Mouse (Mus musculus): ENCODE measurements around the gene Cdkn2aip. TPM values are rescaled to one million over a fixed set of nuclear protein-coding genes. Genes with fewer than 3 reads are reported as not detected.

Cdkn2aip gene
- polyA plus RNA-seq, 1 experiment from 2014 or later: 21.1 TPM

- Histone ChIP-seq H3K9ac (peak overlapping the region; percentile 88), H3K4me3 (peak overlapping the region; percentile 79), H3K27ac (ENCODE audit: poor library complexity, severe bottlenecking) (peak overlapping the region; percentile 95), H3K4me1 (replicated peaks) (peaks cover 11% of the 10 kb centered on the region), H3K9me3 (replicated peaks) (no peaks in the 10 kb centered on the region), H3K27me3 (replicated peaks) (no peaks in the 10 kb centered on the region), H3K4me2 (peak overlapping the region; percentile 87), H3K36me3 (0 out of 2 replicates have a peak, but pooled peaks cover 7% of the 10 kb centered on the region)
- 2% methylated on average over 15 of the region's 15 CpGs for WGBS
- no peak for ATAC-seq (ENCODE audit: insufficient number of reproducible peaks, low FRiP score)
Observed at GRCm38 (mm10) chr8:47676224-47676623, 37.5 kb downstream of the Cdkn2aip start.

DNA sequence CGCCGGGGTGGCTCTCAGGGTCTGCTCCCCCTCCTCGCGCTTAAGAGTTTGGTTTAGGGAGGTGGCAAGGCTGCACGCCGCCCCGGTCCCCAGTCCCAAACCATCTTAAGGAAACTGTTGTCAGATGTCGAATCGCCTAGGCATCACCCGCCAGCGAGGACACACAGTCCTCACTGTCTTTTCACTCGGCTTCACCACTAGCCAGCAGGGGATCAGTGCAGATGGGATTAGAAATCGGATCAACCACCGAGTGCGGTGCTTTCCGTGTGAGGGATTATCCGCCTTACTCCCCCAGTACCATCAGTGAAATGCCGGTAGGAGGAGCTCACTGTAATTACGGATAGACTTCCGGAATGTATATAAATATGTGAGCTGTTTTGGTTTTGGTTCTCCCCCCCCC, 37.9 kb downstream of the Cdkn2aip start:
- Histone ChIP-seq H3K27ac (ENCODE audit: poor library complexity, severe bottlenecking) (peak overlapping the region; percentile 95), H3K4me2 (peak overlapping the region; percentile 87), H3K9me3 (replicated peaks) (no peaks in the 10 kb centered on the region), H3K9ac (peak overlapping the region; percentile 88), H3K4me1 (replicated peaks) (peaks cover 11% of the 10 kb centered on the region), H3K4me3 (peak overlapping the region; percentile 79), H3K27me3 (replicated peaks) (no peaks in the 10 kb centered on the region), H3K36me3 (0 out of 2 replicates have a peak, but pooled peaks cover 7% of the 10 kb centered on the region)
- ATAC-seq (ENCODE audit: insufficient number of reproducible peaks, low FRiP score): no peak
- WGBS: under 1% methylated on average over 20 of the region's 20 CpGs

DNA sequence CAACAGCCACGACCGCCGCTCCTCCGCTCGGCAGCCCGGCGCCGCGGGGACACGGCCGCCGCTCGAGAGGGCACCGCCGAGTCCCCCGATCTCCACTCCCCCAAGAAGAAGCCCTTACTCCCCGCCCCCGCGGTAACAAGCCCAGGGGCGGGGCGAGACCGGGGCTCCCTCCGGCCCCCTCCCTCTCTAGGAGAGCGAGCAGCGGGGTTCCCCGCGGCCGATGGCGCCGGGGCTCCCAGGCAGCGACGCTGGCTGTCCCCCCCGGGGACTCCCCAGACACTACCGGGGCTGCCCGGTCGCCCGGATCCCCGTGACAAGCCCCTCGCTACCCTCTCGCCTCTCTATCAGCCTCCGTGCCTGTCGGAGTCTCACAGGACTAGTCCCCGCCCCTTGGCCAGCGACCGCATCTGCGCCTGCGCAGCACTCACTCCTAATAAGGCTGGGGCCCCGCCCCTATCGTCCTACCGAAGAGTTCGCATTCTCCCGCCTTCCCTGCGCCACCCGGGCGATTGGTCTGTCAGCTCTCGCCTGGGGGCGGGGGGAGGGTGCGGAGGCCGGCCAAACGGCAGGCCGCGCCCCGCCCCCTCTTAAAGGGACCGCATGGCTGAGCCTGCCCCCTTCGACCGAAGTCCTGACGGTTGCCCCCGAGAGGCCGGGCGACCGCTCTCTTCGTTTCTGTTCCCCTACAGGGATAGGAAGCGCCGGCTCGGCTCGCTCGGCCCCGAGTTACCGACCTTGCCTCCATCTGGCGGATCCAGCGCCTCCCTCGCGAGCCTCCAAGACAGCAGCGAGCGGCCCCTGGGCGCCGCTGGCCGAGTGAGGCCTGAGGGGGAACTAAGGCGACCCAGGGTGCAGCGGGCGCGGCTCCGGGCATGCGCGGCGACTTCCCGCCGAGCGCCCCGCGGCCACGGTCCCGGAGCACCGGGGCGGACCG, 38.7 kb downstream of the Cdkn2aip start, which contains the start of gene Ing2:
Gene Ing2, minus strand, starts transcription at position 780 of the 934 bp plus-strand sequence.
- peak within 1 kb of the TSS; percentile 79 for H3K4me3 ChIP-seq
- peak; percentile 92 for ATAC-seq (ENCODE audit: insufficient number of reproducible peaks, low FRiP score)

DNA sequence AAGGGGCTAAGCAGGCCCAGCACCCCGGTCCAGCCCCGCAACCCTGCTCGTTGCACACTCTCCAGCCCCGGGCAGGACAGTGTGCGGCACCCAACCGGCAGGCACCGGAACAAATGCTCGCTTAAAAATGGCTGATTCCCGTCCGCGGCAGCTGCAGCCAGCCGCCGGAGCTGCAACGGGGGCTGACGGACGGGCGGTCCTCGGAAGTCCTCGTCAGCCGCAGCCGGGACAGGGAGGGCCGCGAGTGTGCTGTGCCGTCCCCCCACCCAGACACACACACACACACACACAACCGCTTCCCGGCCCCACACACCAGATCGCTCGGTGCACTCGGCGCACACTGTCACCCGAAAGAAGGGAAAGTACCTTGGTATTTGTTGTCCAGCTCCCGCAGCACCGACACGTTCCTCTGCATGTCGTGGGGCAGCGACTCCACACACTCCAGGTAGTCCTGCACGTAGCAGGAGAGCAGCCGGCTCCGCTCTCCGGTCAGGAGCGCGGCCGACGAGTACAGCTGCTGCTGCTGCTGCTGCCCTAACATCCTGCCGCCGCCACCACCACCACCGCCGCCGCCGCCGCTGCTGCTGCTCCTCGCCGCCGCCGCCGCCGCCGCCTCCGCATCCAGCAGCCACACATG, 39.5 kb downstream of the Cdkn2aip start:
- WGBS: under 1% methylated on average over 46 of the region's 59 CpGs
- Histone ChIP-seq H3K4me3 (peak overlapping the region; percentile 79), H3K9me3 (replicated peaks) (no peaks in the 10 kb centered on the region), H3K27ac (ENCODE audit: poor library complexity, severe bottlenecking) (peak overlapping the region; percentile 89), H3K27me3 (replicated peaks) (no peaks in the 10 kb centered on the region), H3K36me3 (0 out of 2 replicates have a peak, but pooled peaks cover 4% of the 10 kb centered on the region), H3K9ac (peak overlapping the region; percentile 91), H3K4me1 (replicated peaks) (peaks cover 11% of the 10 kb centered on the region), H3K4me2 (peak overlapping the region; percentile 72)
- peak; percentile 0 for ATAC-seq (ENCODE audit: insufficient number of reproducible peaks, low FRiP score)

More for the DNA sequence above, 38.7 kb downstream of the Cdkn2aip start, which contains the start of gene Ing2:
- peaks cover 11% of the 10 kb centered on the region for H3K4me1 ChIP-seq (replicated peaks)
- H3K27me3 ChIP-seq (replicated peaks): no peaks in the 10 kb centered on the region
- H3K9ac ChIP-seq: peak within 1 kb of the TSS; percentile 91
- H3K9me3 ChIP-seq (replicated peaks): no peaks in the 10 kb centered on the region
- peak within 1 kb of the TSS; percentile 87 for H3K4me2 ChIP-seq
- under 1% methylated on average over 98 of the region's 106 CpGs for WGBS
- peak within 1 kb of the TSS; percentile 95 for H3K27ac ChIP-seq (ENCODE audit: poor library complexity, severe bottlenecking)
- 0 out of 2 replicates have a peak, but pooled peaks cover 7% of the 10 kb centered on the region for H3K36me3 ChIP-seq

DNA sequence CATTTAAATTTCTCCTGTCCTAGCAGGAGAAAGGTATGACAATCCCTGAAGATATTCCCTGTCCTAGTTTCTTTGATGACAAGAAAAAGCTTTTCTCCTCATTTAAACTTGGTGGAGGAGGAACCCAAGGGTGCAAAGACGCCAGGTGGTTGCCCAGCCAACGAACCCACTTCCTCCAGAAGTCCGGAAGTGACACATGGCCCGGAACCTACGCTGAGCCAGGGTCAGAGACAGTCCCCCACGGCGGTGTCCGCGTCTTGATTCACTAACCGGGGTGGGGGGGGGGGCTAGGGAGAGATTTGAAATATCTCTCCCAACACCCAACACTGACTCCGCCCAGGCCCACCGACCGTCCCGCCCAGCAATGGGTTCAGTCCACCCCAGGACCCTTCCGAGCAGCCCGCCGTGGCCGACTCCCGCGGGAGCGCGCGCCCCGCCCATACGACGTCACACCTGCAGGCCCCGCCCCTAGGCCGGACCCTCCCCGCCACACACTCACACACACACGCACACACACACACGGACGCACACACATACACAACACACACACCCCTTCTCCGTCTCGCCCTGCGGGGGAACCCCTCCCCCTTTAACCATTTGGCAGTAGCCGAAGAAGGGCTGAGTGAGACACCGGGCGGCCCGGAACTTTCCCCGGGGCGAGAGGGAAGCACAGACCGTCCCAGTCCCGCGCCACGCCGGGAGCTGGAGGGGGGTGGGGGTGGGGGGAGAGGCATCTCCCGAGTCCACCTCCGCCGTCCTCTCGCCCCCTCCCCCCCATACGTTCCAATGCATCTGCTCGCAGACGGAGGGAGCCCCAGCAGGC, 40.2 kb downstream of the Cdkn2aip start:
- H3K4me3 ChIP-seq: peak overlapping the region; percentile 79
- ATAC-seq (ENCODE audit: insufficient number of reproducible peaks, low FRiP score): peak; percentile 75
- H3K36me3 ChIP-seq: peaks cover 5% of the 10 kb centered on the region
- H3K27me3 ChIP-seq (replicated peaks): no peaks in the 10 kb centered on the region
- H3K4me2 ChIP-seq: peak overlapping the region; percentile 72
- H3K9ac ChIP-seq: peak overlapping the region; percentile 91
- peak overlapping the region; percentile 89 for H3K27ac ChIP-seq (ENCODE audit: poor library complexity, severe bottlenecking)
- under 1% methylated on average over 40 of the region's 53 CpGs for WGBS
- no peaks in the 10 kb centered on the region for H3K9me3 ChIP-seq (replicated peaks)
- peaks cover 11% of the 10 kb centered on the region for H3K4me1 ChIP-seq (replicated peaks)

GRCm38 (mm10) chr8:47664231-47664785, 49.4 kb downstream of the Cdkn2aip start:
- Histone ChIP-seq H3K9me3 (replicated peaks) (no peaks in the 10 kb centered on the region), H3K27ac (ENCODE audit: poor library complexity, severe bottlenecking) (no peak overlapping the region), H3K4me3 (no peak overlapping the region), H3K4me2 (no peak overlapping the region), H3K27me3 (replicated peaks) (no peaks in the 10 kb centered on the region), H3K36me3 (peaks cover 25% of the 10 kb centered on the region), H3K4me1 (replicated peaks) (no peaks in the 10 kb centered on the region), H3K9ac (no peak overlapping the region)
- WGBS: 84% methylated on average over 8 of the region's 8 CpGs
- no peak for ATAC-seq (ENCODE audit: insufficient number of reproducible peaks, low FRiP score)

DNA sequence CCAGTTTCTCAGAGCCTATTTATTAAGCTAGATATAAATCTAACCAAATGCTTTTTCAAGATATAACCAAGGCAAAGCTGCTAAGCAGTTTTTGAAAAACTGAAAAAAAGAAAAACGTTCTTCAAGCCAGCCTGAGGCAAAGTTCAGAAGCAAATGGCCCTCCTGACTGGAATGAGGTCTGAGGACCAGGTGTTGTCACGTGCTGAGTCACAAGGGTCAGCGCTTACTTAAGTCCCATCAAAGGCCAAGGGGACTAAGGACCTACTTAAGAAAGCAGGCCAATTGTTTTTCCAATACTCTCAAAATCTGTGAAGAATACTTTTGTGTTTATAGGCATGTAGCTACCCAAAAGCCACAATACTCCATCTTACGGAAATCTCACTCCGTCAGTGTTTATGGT, 50.5 kb downstream of the Cdkn2aip start:
- Histone ChIP-seq H3K4me1 (replicated peaks) (no peaks in the 10 kb centered on the region), H3K36me3 (peaks cover 17% of the 10 kb centered on the region), H3K9me3 (replicated peaks) (no peaks in the 10 kb centered on the region), H3K4me2 (no peak overlapping the region), H3K9ac (no peak overlapping the region), H3K4me3 (no peak overlapping the region), H3K27ac (ENCODE audit: poor library complexity, severe bottlenecking) (no peak overlapping the region), H3K27me3 (replicated peaks) (no peaks in the 10 kb centered on the region)
- ATAC-seq (ENCODE audit: insufficient number of reproducible peaks, low FRiP score): no peak
- WGBS: 86% methylated on average over 5 of the region's 5 CpGs

GRCm38 (mm10) chr8:47662716-47663115, 51.0 kb downstream of the Cdkn2aip start:
- no peak for ATAC-seq (ENCODE audit: insufficient number of reproducible peaks, low FRiP score)
- H3K27ac ChIP-seq (ENCODE audit: poor library complexity, severe bottlenecking): no peak overlapping the region
- WGBS: 94% methylated on average over 5 of the region's 5 CpGs

GRCm38 (mm10) chr8:47660394-47660793, 53.3 kb downstream of the Cdkn2aip start:
- Histone ChIP-seq H3K36me3 (peaks cover under 1% of the 10 kb centered on the region; the same call in 1 of the 2 replicates), H3K4me1 (replicated peaks) (no peaks in the 10 kb centered on the region), H3K9me3 (replicated peaks) (no peaks in the 10 kb centered on the region), H3K9ac (no peak overlapping the region), H3K27ac (ENCODE audit: poor library complexity, severe bottlenecking) (no peak overlapping the region), H3K27me3 (replicated peaks) (no peaks in the 10 kb centered on the region), H3K4me2 (no peak overlapping the region), H3K4me3 (no peak overlapping the region)
- no peak for ATAC-seq (ENCODE audit: insufficient number of reproducible peaks, low FRiP score)
- 86% methylated on average over 7 of the region's 7 CpGs for WGBS

More at GRCm38 (mm10) chr8:47662716-47663115, 51.0 kb downstream of the Cdkn2aip start:
- H3K4me2 ChIP-seq: no peak overlapping the region
- H3K4me3 ChIP-seq: no peak overlapping the region
- no peaks in the 10 kb centered on the region for H3K9me3 ChIP-seq (replicated peaks)
- H3K27me3 ChIP-seq (replicated peaks): no peaks in the 10 kb centered on the region
- H3K36me3 ChIP-seq: peaks cover 12% of the 10 kb centered on the region
- no peak overlapping the region for H3K9ac ChIP-seq
- no peaks in the 10 kb centered on the region for H3K4me1 ChIP-seq (replicated peaks)

DNA sequence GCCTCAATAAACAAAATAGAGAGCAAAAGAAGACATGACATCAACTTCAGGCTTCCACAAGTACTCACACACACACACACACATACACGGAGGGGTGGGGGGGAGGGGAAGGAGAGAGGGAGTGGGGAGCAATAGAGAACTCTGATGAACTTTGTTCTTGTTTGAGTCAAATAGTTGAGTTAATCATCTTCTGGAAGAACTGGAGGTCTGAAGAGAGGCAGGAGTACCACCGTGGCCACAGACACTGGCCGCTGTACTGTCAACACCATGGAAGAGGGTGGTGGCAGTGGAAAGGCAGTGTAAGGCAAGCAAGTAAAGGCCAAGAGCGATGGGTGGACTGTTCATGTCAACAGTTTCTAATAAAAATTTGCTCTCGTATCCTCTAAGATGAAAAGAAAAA, 54.3 kb downstream of the Cdkn2aip start:
- ATAC-seq (ENCODE audit: insufficient number of reproducible peaks, low FRiP score): no peak
- no peak overlapping the region for H3K4me2 ChIP-seq
- no peak overlapping the region for H3K4me3 ChIP-seq
- no peaks in the 10 kb centered on the region for H3K27me3 ChIP-seq (replicated peaks)
- H3K4me1 ChIP-seq (replicated peaks): no peaks in the 10 kb centered on the region
- H3K9me3 ChIP-seq (replicated peaks): no peaks in the 10 kb centered on the region
- WGBS: 79% methylated on average over 5 of the region's 5 CpGs
- H3K27ac ChIP-seq (ENCODE audit: poor library complexity, severe bottlenecking): no peak overlapping the region
- no peak overlapping the region for H3K9ac ChIP-seq
- no peaks in the 10 kb centered on the region; the same call in 1 of the 2 replicates for H3K36me3 ChIP-seq

All from heart, embryonic 12.5 days (tissue).